Mouse (Mus musculus): Measurements from ENCODE around the gene 4930432M17Rik. TPM values are rescaled to one million over a fixed set of nuclear protein-coding genes. Genes with fewer than 3 reads are reported as not detected.

4930432M17Rik gene
- total RNA-seq, 2 experiments from 2014 or later, result not detected

- no peak for DNase-seq
Measured at GRCm38 (mm10) chr3:121672135-121672790, 1.7 kb downstream of the 4930432M17Rik start.

- DNase-seq, result no peak
Measured at GRCm38 (mm10) chr3:121678935-121679334, 8.4 kb downstream of the 4930432M17Rik start.

- DNase-seq, result no peak
Measured at GRCm38 (mm10) chr3:121679443-121679842, 8.9 kb downstream of the 4930432M17Rik start.

- DNase-seq, result no peak
Measured at GRCm38 (mm10) chr3:121680187-121680586, 9.6 kb downstream of the 4930432M17Rik start.

GRCm38 (mm10) chr3:121682439-121683411 is 12.2 kb downstream of the 4930432M17Rik start:
- DNase-seq, result no peak

GRCm38 (mm10) chr3:121684552-121684951 is 14.0 kb downstream of the 4930432M17Rik start:
- no peak for DNase-seq

DNA sequence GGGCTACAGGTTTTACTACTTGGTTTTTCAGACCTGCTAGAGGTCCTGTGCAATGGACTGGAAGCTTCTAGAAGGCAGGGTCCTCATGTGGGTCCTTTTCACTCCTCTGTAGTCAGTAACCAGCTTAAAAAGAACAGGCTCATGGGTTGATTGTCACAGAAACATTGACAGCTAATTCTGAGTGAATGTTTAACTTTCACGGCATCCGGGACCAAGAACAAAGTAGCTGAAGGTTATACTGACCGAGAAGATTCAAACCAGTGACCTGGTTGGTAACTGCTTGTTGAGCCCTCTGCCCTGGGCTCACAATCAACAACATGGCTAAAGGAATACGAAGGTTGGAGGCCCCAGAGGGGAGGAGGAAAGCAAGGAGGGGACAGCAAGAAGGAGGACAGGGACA is 14.4 kb downstream of the 4930432M17Rik start:
- DNase-seq, result no peak

- no peak for DNase-seq
Measured at GRCm38 (mm10) chr3:121685985-121686384, 15.4 kb downstream of the 4930432M17Rik start.

- no peak for DNase-seq
Measured at GRCm38 (mm10) chr3:121686408-121686911, 15.9 kb downstream of the 4930432M17Rik start.

DNA sequence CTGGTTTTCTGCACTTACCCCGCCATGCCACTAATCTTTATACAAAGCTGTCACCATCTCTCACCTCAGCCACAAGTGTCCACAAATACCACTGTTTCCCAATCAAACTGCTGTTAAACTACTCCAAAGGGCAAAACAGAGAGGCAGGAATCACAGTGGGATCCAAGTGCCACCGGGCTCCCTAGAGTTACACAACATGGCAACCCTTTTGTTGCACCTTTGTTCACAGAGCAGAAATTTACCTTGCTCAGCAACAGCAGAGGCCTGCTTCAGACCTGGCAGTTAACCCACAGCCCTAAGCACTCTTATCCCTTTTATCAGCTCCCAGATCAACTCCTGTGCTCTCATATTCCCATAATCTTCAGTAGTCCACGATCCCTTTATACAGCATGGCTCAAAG is 17.2 kb downstream of the 4930432M17Rik start:
- no peak for DNase-seq

GRCm38 (mm10) chr3:121689029-121689428 is 18.5 kb downstream of the 4930432M17Rik start:
- no peak for DNase-seq

DNA sequence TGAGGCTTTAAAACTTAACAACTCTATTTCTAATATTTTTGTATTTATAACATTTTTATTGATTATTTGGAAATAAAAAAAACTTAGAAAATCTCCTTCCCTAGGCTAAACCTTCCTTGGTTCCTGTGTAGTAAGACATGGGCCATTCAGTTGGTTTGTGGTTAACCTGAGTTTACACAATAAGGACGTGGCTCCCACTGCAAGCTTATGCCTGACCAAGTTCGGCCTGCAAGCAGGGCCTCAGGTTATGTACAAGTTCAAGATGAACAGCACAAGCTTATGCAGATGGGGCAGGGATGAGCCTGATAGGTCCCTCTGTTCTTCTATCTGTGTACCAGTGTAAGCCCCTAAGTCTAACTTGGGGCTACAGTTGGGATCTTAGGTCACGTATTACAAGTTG is 19.1 kb downstream of the 4930432M17Rik start:
- no peak for DNase-seq

- peak; percentile 39 for DNase-seq
Measured at GRCm38 (mm10) chr3:121693001-121693730, 22.6 kb downstream of the 4930432M17Rik start.

DNA sequence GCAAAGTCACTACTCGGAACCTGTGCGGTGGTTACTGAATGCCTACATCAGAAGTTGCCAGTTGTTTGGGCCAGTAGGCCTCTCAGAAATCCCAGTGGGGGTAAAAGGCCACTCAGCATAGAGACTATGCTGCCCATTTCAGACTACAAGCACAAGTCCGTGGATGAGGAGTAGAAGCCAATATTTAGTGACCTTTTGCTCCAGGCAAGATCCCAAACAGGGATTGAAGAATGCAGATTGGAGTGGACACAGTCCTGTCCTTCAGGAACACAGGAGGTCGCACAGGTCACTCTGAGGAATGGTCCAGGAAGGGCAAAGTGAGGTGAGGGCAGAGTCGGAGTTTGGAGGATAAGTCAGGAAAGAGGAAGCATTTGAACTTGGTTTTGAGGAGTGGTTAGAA is 23.2 kb downstream of the 4930432M17Rik start:
- peak; percentile 41 for DNase-seq

DNA sequence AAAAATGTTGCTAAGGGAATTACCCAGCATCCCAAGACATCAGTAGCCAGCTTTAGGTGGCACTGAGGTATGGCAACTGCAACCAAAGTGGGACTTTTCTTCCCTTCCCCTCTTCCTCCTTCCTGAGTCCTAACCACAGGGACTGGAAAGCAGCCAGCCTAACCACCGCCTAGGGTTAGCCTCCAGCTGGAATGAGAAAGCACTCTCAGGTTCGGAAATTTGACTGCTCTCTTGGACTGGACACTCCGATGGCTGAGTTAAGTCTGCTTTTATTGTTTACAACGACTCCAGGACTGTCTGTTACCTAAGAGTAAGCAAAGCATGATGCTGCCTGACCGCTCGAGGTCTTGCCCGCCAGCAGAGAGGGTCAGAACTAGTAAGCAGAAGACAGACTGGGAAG is 26.6 kb downstream of the 4930432M17Rik start:
- no peak for DNase-seq

DNA sequence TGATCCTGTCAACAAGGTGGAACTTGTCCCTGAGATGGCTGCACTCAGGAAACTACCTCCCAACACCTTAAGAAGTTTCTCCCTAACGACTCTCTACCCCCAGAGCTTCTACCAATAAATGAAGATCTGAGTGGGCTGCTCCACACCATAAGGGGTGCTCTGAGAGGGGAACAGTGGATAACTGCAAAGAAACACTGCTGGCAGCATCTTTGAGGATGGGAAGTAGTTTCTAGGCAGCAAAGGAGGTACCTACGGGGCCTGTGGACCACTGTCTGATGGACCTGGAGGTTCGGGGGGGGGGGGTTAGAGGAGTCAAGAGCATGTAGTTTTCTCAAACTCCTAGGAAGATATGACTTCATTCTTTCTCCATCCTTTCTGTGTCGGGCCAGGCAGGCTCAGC is 28.8 kb downstream of the 4930432M17Rik start:
- no peak for DNase-seq

- DNase-seq, result no peak
Measured at GRCm38 (mm10) chr3:121699849-121700248, 29.3 kb downstream of the 4930432M17Rik start.

DNA sequence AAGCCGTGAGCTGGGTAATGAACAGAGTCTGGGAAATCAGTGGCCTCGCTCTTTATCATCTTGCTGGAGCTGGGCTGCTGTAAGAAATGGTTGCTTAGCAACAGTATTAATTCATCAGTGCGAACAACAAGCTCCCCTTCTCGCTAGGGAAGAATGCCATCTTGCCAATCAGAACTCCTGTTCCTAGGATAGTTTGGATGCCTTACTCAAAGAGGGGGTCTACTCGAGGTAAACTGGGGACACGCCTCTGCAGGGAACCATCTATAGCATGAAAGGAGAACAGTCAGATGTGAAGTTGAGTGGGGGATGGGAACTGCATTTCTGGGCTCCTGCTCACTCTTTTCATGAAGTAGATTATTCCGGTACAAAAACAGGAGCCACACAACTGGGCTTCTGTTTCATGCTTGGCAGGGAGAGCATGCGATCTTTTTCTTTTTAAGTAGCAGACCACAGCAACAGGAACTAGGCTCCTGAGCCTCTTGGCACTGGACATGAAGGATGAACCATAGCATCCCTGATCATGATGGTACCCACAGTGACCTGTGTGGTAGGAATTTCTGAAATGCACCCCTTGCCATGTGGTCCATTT is 29.9 kb downstream of the 4930432M17Rik start:
- DNase-seq, result no peak

- no peak for DNase-seq
Measured at GRCm38 (mm10) chr3:121703155-121703879, 32.8 kb downstream of the 4930432M17Rik start.

DNA sequence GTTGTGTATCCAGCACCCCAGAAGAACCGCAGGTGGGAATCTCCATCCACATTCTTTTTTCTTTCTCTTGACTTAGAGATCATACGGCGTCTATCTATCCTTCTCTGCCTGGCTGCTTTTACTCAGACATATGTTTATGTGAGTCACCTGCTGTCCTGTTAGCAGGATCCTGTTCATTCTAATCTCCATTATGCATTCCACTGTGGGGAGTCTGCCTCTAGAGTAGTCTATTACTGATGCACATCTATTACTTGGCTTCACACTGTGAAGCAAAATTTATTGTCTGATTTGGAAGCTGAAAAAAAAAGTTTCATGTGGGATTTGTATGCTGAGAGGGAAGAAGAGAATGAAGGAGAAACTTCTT is 33.3 kb downstream of the 4930432M17Rik start:
- DNase-seq, result no peak

GRCm38 (mm10) chr3:121706087-121706486 is 35.5 kb downstream of the 4930432M17Rik start:
- peak; percentile 65 for DNase-seq

Data from adrenal gland, postnatal 10 days (tissue).